Mouse (Mus musculus): ENCODE measurements around the gene Ms4a15. TPM values are rescaled to one million over a fixed set of nuclear protein-coding genes. Genes with fewer than 3 reads are reported as not detected.

The Ms4a15 gene
- polyA plus RNA-seq, 1 experiment, result 1.9 TPM

- Histone ChIP-seq H3K27ac (ENCODE audit: insufficient read depth, low read depth, low read length) (peak overlapping the region; percentile 84), H3K27me3 (ENCODE audit: control insufficient read depth, insufficient read depth, low read length) (no peaks in the 10 kb centered on the region), H3K4me3 (ENCODE audit: low read depth, low read length) (no peak overlapping the region), H3K36me3 (ENCODE audit: control insufficient read depth, insufficient read depth, low read length) (peaks cover 24% of the 10 kb centered on the region), H3K4me1 (ENCODE audit: control insufficient read depth, insufficient read depth, insufficient read length, low read length) (peaks cover 18% of the 10 kb centered on the region; the same call in 1 of the 2 replicates)
- no peak for TF ChIP-seq POLR2A (IDR thresholded peaks at IDR 0.05; ENCODE audit: low read depth, low read length)
- no peak for TF ChIP-seq CTCF (IDR thresholded peaks at IDR 0.05; ENCODE audit: extremely low read depth, insufficient read length, insufficient replicate concordance, low read depth, low read length)
- 13% methylated on average over 3 of the region's 3 CpGs for WGBS
These were observed 22.6 kb downstream of the Ms4a15 start for GRCm38 (mm10) chr19:10970457-10970856.

- 86% methylated on average over 7 of the region's 7 CpGs for WGBS
- H3K4me3 ChIP-seq (ENCODE audit: low read depth, low read length), result no peak overlapping the region
- H3K27me3 ChIP-seq (ENCODE audit: control insufficient read depth, insufficient read depth, low read length), result no peaks in the 10 kb centered on the region
- no peak for TF ChIP-seq POLR2A (IDR thresholded peaks at IDR 0.05; ENCODE audit: low read depth, low read length)
- TF ChIP-seq CTCF (IDR thresholded peaks at IDR 0.05; ENCODE audit: extremely low read depth, insufficient read length, insufficient replicate concordance, low read depth, low read length), result no peak
- H3K27ac ChIP-seq (ENCODE audit: insufficient read depth, low read depth, low read length), result no peak overlapping the region
- peaks cover 40% of the 10 kb centered on the region for H3K36me3 ChIP-seq (ENCODE audit: control insufficient read depth, insufficient read depth, low read length)
- H3K4me1 ChIP-seq (ENCODE audit: control insufficient read depth, insufficient read depth, insufficient read length, low read length), result peaks cover 12% of the 10 kb centered on the region; the same call in 1 of the 2 replicates
These were observed 24.5 kb downstream of the Ms4a15 start for GRCm38 (mm10) chr19:10968578-10968977.

GRCm38 (mm10) chr19:10965721-10966120, 27.3 kb downstream of the Ms4a15 start:
- peaks cover 45% of the 10 kb centered on the region for H3K36me3 ChIP-seq (ENCODE audit: control insufficient read depth, insufficient read depth, low read length)
- 90% methylated on average over 7 of the region's 7 CpGs for WGBS
- no peak overlapping the region for H3K27ac ChIP-seq (ENCODE audit: insufficient read depth, low read depth, low read length)
- no peaks in the 10 kb centered on the region for H3K27me3 ChIP-seq (ENCODE audit: control insufficient read depth, insufficient read depth, low read length)
- H3K4me3 ChIP-seq (ENCODE audit: low read depth, low read length), result no peak overlapping the region
- TF ChIP-seq POLR2A (IDR thresholded peaks at IDR 0.05; ENCODE audit: low read depth, low read length) (no peak), CTCF (IDR thresholded peaks at IDR 0.05; ENCODE audit: extremely low read depth, insufficient read length, insufficient replicate concordance, low read depth, low read length) (no peak)
- H3K4me1 ChIP-seq (ENCODE audit: control insufficient read depth, insufficient read depth, insufficient read length, low read length), result peaks cover 2% of the 10 kb centered on the region; the same call in 1 of the 2 replicates

- no peaks in the 10 kb centered on the region for H3K27me3 ChIP-seq (ENCODE audit: control insufficient read depth, insufficient read depth, low read length)
- WGBS, result 53% methylated on average over 12 of the region's 12 CpGs
- no peak overlapping the region for H3K27ac ChIP-seq (ENCODE audit: insufficient read depth, low read depth, low read length)
- no peak for TF ChIP-seq CTCF (IDR thresholded peaks at IDR 0.05; ENCODE audit: extremely low read depth, insufficient read length, insufficient replicate concordance, low read depth, low read length)
- no peak overlapping the region for H3K4me3 ChIP-seq (ENCODE audit: low read depth, low read length)
- peaks cover 2% of the 10 kb centered on the region; the same call in 1 of the 2 replicates for H3K4me1 ChIP-seq (ENCODE audit: control insufficient read depth, insufficient read depth, insufficient read length, low read length)
- peaks cover 17% of the 10 kb centered on the region; the same call in 1 of the 2 replicates for H3K36me3 ChIP-seq (ENCODE audit: control insufficient read depth, insufficient read depth, low read length)
These were observed 33.1 kb downstream of the Ms4a15 start for GRCm38 (mm10) chr19:10959978-10960346.

- 30% methylated on average over 11 of the region's 11 CpGs for WGBS
- Histone ChIP-seq H3K27ac (ENCODE audit: insufficient read depth, low read depth, low read length) (no peak overlapping the region), H3K4me1 (ENCODE audit: control insufficient read depth, insufficient read depth, insufficient read length, low read length) (peaks cover 2% of the 10 kb centered on the region; the same call in 1 of the 2 replicates)
These were observed 33.7 kb downstream of the Ms4a15 start for GRCm38 (mm10) chr19:10959085-10959977.

GRCm38 (mm10) chr19:10952021-10952939, 40.8 kb downstream of the Ms4a15 start:
- no peaks in the 10 kb centered on the region for H3K27me3 ChIP-seq (ENCODE audit: control insufficient read depth, insufficient read depth, low read length)
- WGBS, result 54% methylated on average over 11 of the region's 11 CpGs
- H3K27ac ChIP-seq (ENCODE audit: insufficient read depth, low read depth, low read length), result no peak overlapping the region
- H3K36me3 ChIP-seq (ENCODE audit: control insufficient read depth, insufficient read depth, low read length), result no peaks in the 10 kb centered on the region
- H3K4me3 ChIP-seq (ENCODE audit: low read depth, low read length), result no peak overlapping the region
- TF ChIP-seq POLR2A (IDR thresholded peaks at IDR 0.05; ENCODE audit: low read depth, low read length), result no peak
- no peak for TF ChIP-seq CTCF (IDR thresholded peaks at IDR 0.05; ENCODE audit: extremely low read depth, insufficient read length, insufficient replicate concordance, low read depth, low read length)
- peaks cover 5% of the 10 kb centered on the region for H3K4me1 ChIP-seq (ENCODE audit: control insufficient read depth, insufficient read depth, insufficient read length, low read length)

More at GRCm38 (mm10) chr19:10959085-10959977, 33.7 kb downstream of the Ms4a15 start:
- Histone ChIP-seq H3K36me3 (ENCODE audit: control insufficient read depth, insufficient read depth, low read length) (peaks cover 12% of the 10 kb centered on the region; the same call in 1 of the 2 replicates), H3K27me3 (ENCODE audit: control insufficient read depth, insufficient read depth, low read length) (no peaks in the 10 kb centered on the region), H3K4me3 (ENCODE audit: low read depth, low read length) (no peak overlapping the region)
- no peak for TF ChIP-seq POLR2A (IDR thresholded peaks at IDR 0.05; ENCODE audit: low read depth, low read length)
- TF ChIP-seq CTCF (IDR thresholded peaks at IDR 0.05; ENCODE audit: extremely low read depth, insufficient read length, insufficient replicate concordance, low read depth, low read length), result peak; percentile 20; the same call in 1 of the 2 replicates

All from small intestine, adult 2 months (tissue).